Mouse (Mus musculus) thymus, adult 2 months (tissue): ENCODE data around the gene Sgcd. TPM values are rescaled to one million over a fixed set of nuclear protein-coding genes. Genes with fewer than 3 reads are reported as not detected.

Source experiments
- DNase-seq: peaks from one replicate; pipeline ENCODE4 v3.0.0; 2021
- H3K27ac ChIP-seq: fragments of 200-500 bp; 2 replicates; pipeline ENCODE4 v1.5.1; 2012; ENCODE audit warnings: low read length, control low read depth; ENCODE audit not compliant: control insufficient read depth, insufficient read depth
- H3K27me3 ChIP-seq: fragments of 200-500 bp; 2 replicates; pipeline ENCODE4 v1.6.1; 2012; ENCODE audit warnings: mild to moderate bottlenecking, low read length, moderate library complexity, mixed read lengths; ENCODE audit not compliant: control insufficient read depth, insufficient read depth
- H3K36me3 ChIP-seq: fragments of 200-500 bp; 2 replicates; pipeline ENCODE4 v1.6.1; 2012; ENCODE audit warnings: mild to moderate bottlenecking, low read length, moderate library complexity; ENCODE audit not compliant: control insufficient read depth, insufficient read depth
- H3K4me1 ChIP-seq: fragments of 200-500 bp; replicated peaks from 2 replicates; pipeline ENCODE4 v1.6.1; 2012; ENCODE audit warnings: low read length; ENCODE audit not compliant: control insufficient read depth, insufficient read depth
- H3K4me3 ChIP-seq: fragments of 200-500 bp; 2 replicates; pipeline ENCODE4 v1.5.1; 2012; ENCODE audit warnings: mild to moderate bottlenecking, low read length, control low read depth, moderate library complexity; ENCODE audit not compliant: control insufficient read depth, insufficient read depth
- CTCF ChIP-seq: fragments of 200-500 bp; IDR thresholded peaks from 2 replicates; pipeline ENCODE4 v1.5.1; 2012; ENCODE audit warnings: mild to moderate bottlenecking, control low read depth, low read length, moderate library complexity, borderline replicate concordance; ENCODE audit not compliant: control insufficient read depth, poor library complexity, insufficient read depth; ENCODE audit errors: extremely low read depth
- POLR2A ChIP-seq: fragments of 200-500 bp; IDR thresholded peaks from 2 replicates; pipeline ENCODE4 v1.6.1; 2012; ENCODE audit warnings: mild to moderate bottlenecking, low read length, control low read depth, moderate library complexity; ENCODE audit not compliant: control insufficient read depth, poor library complexity, insufficient read depth; ENCODE audit errors: extremely low read depth
- WGBS: fragments of 180-500 bp; shearing (Covaris S2); methylation state at CpG from one replicate; pipeline ENCODE4 v1.1.7; 2018; 5-methylcytosine and 5-hydroxymethylcytosine counted together
- polyA plus RNA-seq: library from polyadenylated mRNA; depleted of rRNA; stranded (reverse); fragments of >200 nt; gene quantifications from 2 replicates; pipeline ENCODE4 v1.2.3, GENCODE M21; 2012

Gene Sgcd
- polyA plus RNA-seq, 1 experiment, result 0.34 TPM

GRCm38 (mm10) chr11:47890315-47890714 is 98.5 kb downstream of the Sgcd start:
- no peaks in the 10 kb centered on the region for H3K4me1 ChIP-seq
- H3K27ac ChIP-seq, result no peak overlapping the region
- no peak overlapping the region for H3K4me3 ChIP-seq
- TF ChIP-seq CTCF (no peak), POLR2A (no peak)
- H3K36me3 ChIP-seq, result no peaks in the 10 kb centered on the region
- WGBS, result 58% methylated on average over 2 of the region's 2 CpGs
- no peaks in the 10 kb centered on the region for H3K27me3 ChIP-seq
- DNase-seq, result no peak

GRCm38 (mm10) chr11:47885310-47885709 is 103.5 kb downstream of the Sgcd start:
- no peak for TF ChIP-seq POLR2A
- TF ChIP-seq CTCF, result no peak
- no peak for DNase-seq
- Histone ChIP-seq H3K4me1 (no peaks in the 10 kb centered on the region), H3K27ac (no peak overlapping the region), H3K36me3 (no peaks in the 10 kb centered on the region), H3K4me3 (no peak overlapping the region), H3K27me3 (no peaks in the 10 kb centered on the region)
- 69% methylated on average over 3 of the region's 3 CpGs for WGBS

- Histone ChIP-seq H3K36me3 (no peaks in the 10 kb centered on the region), H3K4me3 (no peak overlapping the region), H3K27me3 (no peaks in the 10 kb centered on the region), H3K27ac (no peak overlapping the region), H3K4me1 (no peaks in the 10 kb centered on the region)
- DNase-seq, result no peak
- no peak for TF ChIP-seq POLR2A
- no peak for TF ChIP-seq CTCF
- WGBS, result 84% methylated on average over 1 of the region's 1 CpGs
Observed at GRCm38 (mm10) chr11:47883545-47883944, 105.2 kb downstream of the Sgcd start.

GRCm38 (mm10) chr11:47876633-47877170 is 112.1 kb downstream of the Sgcd start:
- 89% methylated on average over 5 of the region's 5 CpGs for WGBS
- Histone ChIP-seq H3K27ac (no peak overlapping the region), H3K4me1 (no peaks in the 10 kb centered on the region), H3K4me3 (no peak overlapping the region), H3K27me3 (no peaks in the 10 kb centered on the region), H3K36me3 (no peaks in the 10 kb centered on the region)
- no peak for DNase-seq
- no peak for TF ChIP-seq POLR2A
- no peak for TF ChIP-seq CTCF

GRCm38 (mm10) chr11:47845894-47846293 is 142.9 kb downstream of the Sgcd start:
- no peak overlapping the region for H3K27ac ChIP-seq
- TF ChIP-seq POLR2A (no peak), CTCF (no peak)
- WGBS, result 81% methylated on average over 3 of the region's 3 CpGs
- H3K36me3 ChIP-seq, result no peaks in the 10 kb centered on the region
- no peak overlapping the region for H3K4me3 ChIP-seq
- H3K4me1 ChIP-seq, result no peaks in the 10 kb centered on the region
- DNase-seq, result no peak
- no peaks in the 10 kb centered on the region for H3K27me3 ChIP-seq

GRCm38 (mm10) chr11:47833283-47833682 is 155.5 kb downstream of the Sgcd start:
- Histone ChIP-seq H3K36me3 (no peaks in the 10 kb centered on the region), H3K4me3 (no peak overlapping the region), H3K4me1 (no peaks in the 10 kb centered on the region), H3K27me3 (no peaks in the 10 kb centered on the region), H3K27ac (no peak overlapping the region)
- WGBS, result 61% methylated on average over 4 of the region's 4 CpGs
- no peak for TF ChIP-seq POLR2A
- no peak for TF ChIP-seq CTCF
- no peak for DNase-seq

GRCm38 (mm10) chr11:47810307-47810706 is 178.5 kb downstream of the Sgcd start:
- H3K27me3 ChIP-seq, result no peaks in the 10 kb centered on the region
- no peaks in the 10 kb centered on the region for H3K36me3 ChIP-seq
- H3K4me1 ChIP-seq, result no peaks in the 10 kb centered on the region
- H3K4me3 ChIP-seq, result no peak overlapping the region
- no peak overlapping the region for H3K27ac ChIP-seq
- TF ChIP-seq CTCF (no peak), POLR2A (no peak)
- no peak for DNase-seq
